Mouse (Mus musculus): ENCODE results near the gene Gpr15.

DNA sequence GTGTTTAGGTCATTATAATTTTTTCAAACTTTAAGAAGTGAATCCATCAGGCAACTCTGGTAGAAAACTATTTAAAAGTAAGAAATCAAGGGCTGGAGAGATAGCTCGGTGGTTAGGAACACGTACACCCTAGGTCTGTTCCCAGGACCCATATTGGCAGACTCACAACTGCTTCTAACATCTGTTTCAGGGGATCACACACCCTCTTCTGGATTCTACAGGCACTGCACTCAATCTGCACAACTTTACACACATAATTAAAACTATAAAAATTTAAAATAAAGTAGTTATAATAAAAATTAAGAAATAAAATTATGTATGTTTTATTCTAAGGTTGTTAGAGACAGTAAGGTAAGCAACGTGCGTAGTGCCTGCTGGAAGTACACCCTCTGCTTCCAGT, 19.3 kb upstream of the Gpr15 start:
- no peak for TF ChIP-seq CTCF (IDR thresholded peaks at IDR 0.05; ENCODE audit: low read depth, low read length)
- no peak for TF ChIP-seq POLR2A (IDR thresholded peaks at IDR 0.05; ENCODE audit: borderline replicate concordance, low read depth, low read length)

Data from bone marrow macrophage, adult 2 months (primary cell).